12 mouse cellular contexts compared by ENCODE assay signal in genomic region chr19:59461481-59462421, GRCm38 (mm10). TPM values are rescaled to one million over a fixed set of nuclear protein-coding genes. Genes with fewer than 3 reads are reported as not detected.
A peak's percentile ranks its signal among the peaks of the same experiment; 100 is the strongest.
DNase-seq lines count a peak whose midpoint lies in the region; ATAC-seq lines count a peak whose summit lies in the region.
"Had no signal": no experiment of that assay in that cellular context is flagged by ENCODE, and none has a peak within 500 bp of the region (broad histone marks: within the 10 kb centered on the region; RNA-seq: fewer than 3 reads in every experiment).

No protein-coding gene starts in this region.

- no peak for ATAC-seq in forebrain, embryonic 14.5 days
- no peak for ATAC-seq in erythroid progenitor cell, adult 5-6 weeks (replicated peaks; ENCODE audit: low FRiP score, poor library complexity, severe bottlenecking)

- peak overlapping the region; percentile 55 for H3K4me3 ChIP-seq in forebrain, embryonic 14.5 days (ENCODE audit: low read depth, low read length)
- peak overlapping the region; percentile 60 for H3K4me3 ChIP-seq in limb, embryonic 10.5 days

- H3K36me3 ChIP-seq in forebrain, embryonic 14.5 days (ENCODE audit: control insufficient read depth, insufficient read depth, low read length): peaks cover 10% of the 10 kb centered on the region; the same call in 1 of the 2 replicates
- H3K36me3 ChIP-seq in limb, embryonic 10.5 days: no peaks in the 10 kb centered on the region

- H3K4me2 ChIP-seq in forebrain, embryonic 14.5 days (ENCODE audit: low read length): peak overlapping the region; percentile 74

- H3K9me3 ChIP-seq in forebrain, embryonic 14.5 days (replicated peaks; ENCODE audit: control insufficient read depth, low read length): no peaks in the 10 kb centered on the region
- no peaks in the 10 kb centered on the region for H3K9me3 ChIP-seq in limb, embryonic 10.5 days (replicated peaks)

- WGBS in forebrain, embryonic 14.5 days: 3% methylated on average over 36 of the region's 36 CpGs
- WGBS in limb, embryonic 10.5 days: 1% methylated on average over 36 of the region's 36 CpGs

- DNase-seq in ES-CJ7 (ENCODE audit: low read depth, low spot score) (peak; percentile 29), NIH3T3 (ENCODE audit: low read depth) (peak; percentile 39)
- DNase-seq in forebrain, embryonic 14.5 days (ENCODE audit: low spot score): peak; percentile 53
- peak; percentile 68 for DNase-seq in limb, embryonic 10.5 days (ENCODE audit: low spot score)
- DNase-seq in T-cell, adult 2 months (ENCODE audit: low spot score): no peak
- no peak for DNase-seq in frontal cortex, postnatal 10 days (ENCODE audit: low spot score in 2 of 2)
- no peak for DNase-seq in left cerebral cortex, adult 11 months (ENCODE audit: low spot score)
- DNase-seq: cerebellum, adult 9-11 months; right cerebral cortex, postnatal 14 days had no signal

- H3K27ac ChIP-seq in forebrain, embryonic 14.5 days (ENCODE audit: low read depth, low read length): peak overlapping the region; percentile 81
- peak overlapping the region; percentile 46 for H3K27ac ChIP-seq in limb, embryonic 10.5 days

- 0 out of 2 replicates have a peak, but pooled peaks cover 12% of the 10 kb centered on the region for H3K27me3 ChIP-seq in forebrain, embryonic 14.5 days (replicated peaks; ENCODE audit: control insufficient read depth, insufficient read depth, low read length)
- H3K27me3 ChIP-seq in limb, embryonic 10.5 days (ENCODE audit: low read depth, poor library complexity, severe bottlenecking): peaks cover 100% of the 10 kb centered on the region

- H3K4me1 ChIP-seq in forebrain, embryonic 14.5 days (ENCODE audit: control insufficient read depth, insufficient read depth, low read length): peaks cover 11% of the 10 kb centered on the region
- H3K4me1 ChIP-seq in limb, embryonic 10.5 days: peaks cover 37% of the 10 kb centered on the region

- peak overlapping the region; percentile 94 for H3K9ac ChIP-seq in forebrain, embryonic 14.5 days (ENCODE audit: low read length)

RNA-seq across cellular contexts. Expression of gene Emx2, which starts 3.6 kb away (rescaled TPM):
- polyA plus RNA-seq in forebrain, embryonic 14.5 days (2014; fragmentation: Nextera tagmentation; extraction: Ambion mirVana): 9.3 and 9.4 TPM in 2 replicates
- 12.0 and 12.7 TPM in 2 replicates for polyA plus RNA-seq in limb, embryonic 10.5 days (2016; fragmentation: Nextera tagmentation; extraction: Ambion mirVana)
- total RNA-seq in erythroid progenitor cell, adult 5-6 weeks (2015; ENCODE audit: low replicate concordance): not detected in 2 replicates
- not detected in 2 replicates for total RNA-seq in erythroid progenitor cell, adult 5-6 weeks (2017; ENCODE audit: low replicate concordance)
- total RNA-seq: granulocyte monocyte progenitor cell, adult 5-6 weeks; megakaryocyte, adult 5-6 weeks had no signal

Comparison
In these comparisons a context has a peak if more than half of its experiments do, and no peak if none do; other contexts are left out.
1. DNase-seq: peak in ES-CJ7 (single experiment), NIH3T3 (single experiment), forebrain, embryonic 14.5 days (single experiment) and limb, embryonic 10.5 days (single experiment); none in T-cell, adult 2 months (single experiment), frontal cortex, postnatal 10 days (0 of 2) and left cerebral cortex, adult 11 months (single experiment).